Mouse (Mus musculus): ENCODE measurements around the gene Akt2. TPM values are rescaled to one million over a fixed set of nuclear protein-coding genes. Genes with fewer than 3 reads are reported as not detected.

The Akt2 gene
- polyA plus RNA-seq, 1 experiment from 2014 or later = 72.3 TPM

GRCm38 (mm10) chr7:27675222-27675612 is 83.9 kb downstream of the Akt2 start:
- Histone ChIP-seq H3K9ac (ENCODE audit: low read length) (peak overlapping the region; percentile 74), H3K4me3 (ENCODE audit: low read depth, low read length) (peak overlapping the region; percentile 94), H3K4me1 (replicated peaks; ENCODE audit: control insufficient read depth, insufficient read depth, low read length) (peaks cover 17% of the 10 kb centered on the region; the same call in 1 of the 2 replicates), H3K36me3 (ENCODE audit: control insufficient read depth, insufficient read depth, low read length) (peaks cover 5% of the 10 kb centered on the region; the same call in 1 of the 2 replicates), H3K9me3 (ENCODE audit: control insufficient read depth, low read length) (no peaks in the 10 kb centered on the region), H3K4me2 (ENCODE audit: low read depth, low read length, severe bottlenecking) (peak overlapping the region; percentile 91), H3K27ac (ENCODE audit: low read depth, low read length) (no peak overlapping the region), H3K27me3 (ENCODE audit: control insufficient read depth, insufficient read depth, low read length) (no peaks in the 10 kb centered on the region)
- WGBS = 31% methylated on average over 14 of the region's 14 CpGs
- ATAC-seq (replicated peaks; ENCODE audit: low FRiP score) (no peak), DNase-seq (ENCODE audit: low spot score) (no peak)

GRCm38 (mm10) chr7:27683218-27683617 is 91.9 kb downstream of the Akt2 start:
- Histone ChIP-seq H3K4me1 (replicated peaks; ENCODE audit: control insufficient read depth, insufficient read depth, low read length) (no peaks in the 10 kb centered on the region), H3K9ac (ENCODE audit: low read length) (no peak overlapping the region), H3K4me3 (ENCODE audit: low read depth, low read length) (no peak overlapping the region), H3K27me3 (ENCODE audit: control insufficient read depth, insufficient read depth, low read length) (no peaks in the 10 kb centered on the region), H3K27ac (ENCODE audit: low read depth, low read length) (no peak overlapping the region), H3K9me3 (ENCODE audit: control insufficient read depth, low read length) (no peaks in the 10 kb centered on the region), H3K36me3 (ENCODE audit: control insufficient read depth, insufficient read depth, low read length) (no peaks in the 10 kb centered on the region), H3K4me2 (ENCODE audit: low read depth, low read length, severe bottlenecking) (no peak overlapping the region)
- DNase-seq (ENCODE audit: low spot score) = no peak
- no peak for ATAC-seq (replicated peaks; ENCODE audit: low FRiP score)
- 71% methylated on average over 2 of the region's 2 CpGs for WGBS

GRCm38 (mm10) chr7:27685220-27685619 is 93.9 kb downstream of the Akt2 start:
- Histone ChIP-seq H3K9ac (ENCODE audit: low read length) (peak overlapping the region; percentile 41; the same call in 1 of the 2 replicates), H3K27me3 (ENCODE audit: control insufficient read depth, insufficient read depth, low read length) (no peaks in the 10 kb centered on the region), H3K4me2 (ENCODE audit: low read depth, low read length, severe bottlenecking) (peak overlapping the region; percentile 46), H3K36me3 (ENCODE audit: control insufficient read depth, insufficient read depth, low read length) (no peaks in the 10 kb centered on the region), H3K4me1 (replicated peaks; ENCODE audit: control insufficient read depth, insufficient read depth, low read length) (0 out of 2 replicates have a peak, but pooled peaks cover 2% of the 10 kb centered on the region), H3K27ac (ENCODE audit: low read depth, low read length) (no peak overlapping the region), H3K9me3 (ENCODE audit: control insufficient read depth, low read length) (no peaks in the 10 kb centered on the region), H3K4me3 (ENCODE audit: low read depth, low read length) (no peak overlapping the region)
- ATAC-seq (replicated peaks; ENCODE audit: low FRiP score) = no peak
- DNase-seq (ENCODE audit: low spot score) = no peak
- 42% methylated on average over 5 of the region's 5 CpGs for WGBS

GRCm38 (mm10) chr7:27685681-27686080 is 94.3 kb downstream of the Akt2 start:
- peak overlapping the region; percentile 46 for H3K4me2 ChIP-seq (ENCODE audit: low read depth, low read length, severe bottlenecking)
- no peaks in the 10 kb centered on the region for H3K36me3 ChIP-seq (ENCODE audit: control insufficient read depth, insufficient read depth, low read length)
- ATAC-seq (replicated peaks; ENCODE audit: low FRiP score) (no peak), DNase-seq (ENCODE audit: low spot score) (no peak)
- no peaks in the 10 kb centered on the region for H3K9me3 ChIP-seq (ENCODE audit: control insufficient read depth, low read length)
- under 1% methylated on average over 6 of the region's 6 CpGs for WGBS
- H3K27me3 ChIP-seq (ENCODE audit: control insufficient read depth, insufficient read depth, low read length) = no peaks in the 10 kb centered on the region
- no peak overlapping the region for H3K4me3 ChIP-seq (ENCODE audit: low read depth, low read length)
- H3K27ac ChIP-seq (ENCODE audit: low read depth, low read length) = no peak overlapping the region
- 0 out of 2 replicates have a peak, but pooled peaks cover 2% of the 10 kb centered on the region for H3K4me1 ChIP-seq (replicated peaks; ENCODE audit: control insufficient read depth, insufficient read depth, low read length)
- peak overlapping the region; percentile 41; the same call in 1 of the 2 replicates for H3K9ac ChIP-seq (ENCODE audit: low read length)

- H3K9ac ChIP-seq (ENCODE audit: low read length) = no peak overlapping the region
- 0 out of 2 replicates have a peak, but pooled peaks cover 2% of the 10 kb centered on the region for H3K4me1 ChIP-seq (replicated peaks; ENCODE audit: control insufficient read depth, insufficient read depth, low read length)
- DNase-seq (ENCODE audit: low spot score) (no peak), ATAC-seq (replicated peaks; ENCODE audit: low FRiP score) (no peak)
- H3K27ac ChIP-seq (ENCODE audit: low read depth, low read length) = no peak overlapping the region
- H3K27me3 ChIP-seq (ENCODE audit: control insufficient read depth, insufficient read depth, low read length) = no peaks in the 10 kb centered on the region
- no peaks in the 10 kb centered on the region for H3K36me3 ChIP-seq (ENCODE audit: control insufficient read depth, insufficient read depth, low read length)
- no peak overlapping the region for H3K4me3 ChIP-seq (ENCODE audit: low read depth, low read length)
- no peak overlapping the region for H3K4me2 ChIP-seq (ENCODE audit: low read depth, low read length, severe bottlenecking)
- 87% methylated on average over 1 of the region's 1 CpGs for WGBS
- no peaks in the 10 kb centered on the region for H3K9me3 ChIP-seq (ENCODE audit: control insufficient read depth, low read length)
These were observed 95.7 kb downstream of the Akt2 start for GRCm38 (mm10) chr7:27687043-27687442.

GRCm38 (mm10) chr7:27687836-27688235 is 96.5 kb downstream of the Akt2 start:
- no peak overlapping the region for H3K4me2 ChIP-seq (ENCODE audit: low read depth, low read length, severe bottlenecking)
- 75% methylated on average over 3 of the region's 3 CpGs for WGBS
- no peaks in the 10 kb centered on the region for H3K36me3 ChIP-seq (ENCODE audit: control insufficient read depth, insufficient read depth, low read length)
- no peak for ATAC-seq (replicated peaks; ENCODE audit: low FRiP score)
- H3K27ac ChIP-seq (ENCODE audit: low read depth, low read length) = no peak overlapping the region
- no peak for DNase-seq (ENCODE audit: low spot score)
- no peaks in the 10 kb centered on the region for H3K27me3 ChIP-seq (ENCODE audit: control insufficient read depth, insufficient read depth, low read length)
- H3K9ac ChIP-seq (ENCODE audit: low read length) = no peak overlapping the region
- H3K4me1 ChIP-seq (replicated peaks; ENCODE audit: control insufficient read depth, insufficient read depth, low read length) = 0 out of 2 replicates have a peak, but pooled peaks cover 2% of the 10 kb centered on the region
- H3K9me3 ChIP-seq (ENCODE audit: control insufficient read depth, low read length) = no peaks in the 10 kb centered on the region
- H3K4me3 ChIP-seq (ENCODE audit: low read depth, low read length) = peak overlapping the region; percentile 30; the same call in 1 of the 2 replicates

GRCm38 (mm10) chr7:27688246-27688788 is 97.0 kb downstream of the Akt2 start:
- Histone ChIP-seq H3K27ac (ENCODE audit: low read depth, low read length) (0 out of 2 replicates have a peak overlapping the region, but pooled peaks have one; percentile 1), H3K9me3 (ENCODE audit: control insufficient read depth, low read length) (no peaks in the 10 kb centered on the region), H3K4me2 (ENCODE audit: low read depth, low read length, severe bottlenecking) (peak overlapping the region; percentile 53), H3K4me3 (ENCODE audit: low read depth, low read length) (peak overlapping the region; percentile 30), H3K27me3 (ENCODE audit: control insufficient read depth, insufficient read depth, low read length) (no peaks in the 10 kb centered on the region), H3K36me3 (ENCODE audit: control insufficient read depth, insufficient read depth, low read length) (no peaks in the 10 kb centered on the region), H3K9ac (ENCODE audit: low read length) (peak overlapping the region; percentile 58), H3K4me1 (replicated peaks; ENCODE audit: control insufficient read depth, insufficient read depth, low read length) (0 out of 2 replicates have a peak, but pooled peaks cover 2% of the 10 kb centered on the region)
- DNase-seq (ENCODE audit: low spot score) (no peak), ATAC-seq (replicated peaks; ENCODE audit: low FRiP score) (no peak)
- WGBS = 40% methylated on average over 14 of the region's 14 CpGs

GRCm38 (mm10) chr7:27688815-27689612 is 97.7 kb downstream of the Akt2 start, which contains the start of gene Zfp607b:
Gene Zfp607b (plus strand): TSS chr7:27689340.
- ATAC-seq (replicated peaks; ENCODE audit: low FRiP score) (peak; percentile 96), DNase-seq (ENCODE audit: low spot score) (peak; percentile 92)
- Histone ChIP-seq H3K27me3 (ENCODE audit: control insufficient read depth, insufficient read depth, low read length) (no peaks in the 10 kb centered on the region), H3K36me3 (ENCODE audit: control insufficient read depth, insufficient read depth, low read length) (no peaks in the 10 kb centered on the region), H3K9ac (ENCODE audit: low read length) (peak within 1 kb of the TSS; percentile 58), H3K27ac (ENCODE audit: low read depth, low read length) (0 out of 2 replicates have a peak within 1 kb of the TSS, but pooled peaks have one; percentile 1), H3K4me3 (ENCODE audit: low read depth, low read length) (peak within 1 kb of the TSS; percentile 30), H3K4me1 (replicated peaks; ENCODE audit: control insufficient read depth, insufficient read depth, low read length) (0 out of 2 replicates have a peak, but pooled peaks cover 2% of the 10 kb centered on the region), H3K4me2 (ENCODE audit: low read depth, low read length, severe bottlenecking) (peak within 1 kb of the TSS; percentile 53), H3K9me3 (ENCODE audit: control insufficient read depth, low read length) (no peaks in the 10 kb centered on the region)
- WGBS = under 1% methylated on average over 19 of the region's 19 CpGs
